In genomic region chr2:35660953-35661374, GRCm38 (mm10) we compare ENCODE assay signal across 8 mouse cellular contexts.
DNase-seq lines count a peak whose midpoint lies in the region; ATAC-seq lines count a peak whose summit lies in the region.

No protein-coding gene starts in this region.

- no peak for ATAC-seq in CD4-positive, CD25-positive, alpha-beta regulatory T cell, adult 4 months
- peak; percentile 83 for ATAC-seq in heart, embryonic 12.5 days (ENCODE audit: insufficient number of reproducible peaks, low FRiP score)
- ATAC-seq in liver, embryonic 15.5 days (ENCODE audit: insufficient read depth) = peak; percentile 45; the same call in 1 of the 2 replicates
- peak; percentile 67 for ATAC-seq in neural tube, embryonic 12.5 days (ENCODE audit: low FRiP score, low read depth)

- H3K4me3 ChIP-seq in heart, embryonic 12.5 days = peak overlapping the region; percentile 81
- H3K4me3 ChIP-seq in liver, embryonic 15.5 days (replicated peaks) = peak overlapping the region; percentile 55
- peak overlapping the region; percentile 87 for H3K4me3 ChIP-seq in neural tube, embryonic 12.5 days

- 14% methylated on average over 37 of the region's 47 CpGs for WGBS in heart, embryonic 12.5 days
- WGBS in liver, embryonic 15.5 days (ENCODE audit: insufficient replicate concordance) = 2% methylated on average over 37 of the region's 47 CpGs
- 1% methylated on average over 21 of the region's 47 CpGs for WGBS in neural tube, embryonic 12.5 days

- peaks cover 80% of the 10 kb centered on the region for H3K4me1 ChIP-seq in heart, embryonic 12.5 days (replicated peaks)
- H3K4me1 ChIP-seq in liver, embryonic 15.5 days (replicated peaks) = peaks cover 14% of the 10 kb centered on the region
- H3K4me1 ChIP-seq in neural tube, embryonic 12.5 days = peaks cover 44% of the 10 kb centered on the region

- H3K9ac ChIP-seq in heart, embryonic 12.5 days = peak overlapping the region; percentile 85
- no peak overlapping the region for H3K9ac ChIP-seq in liver, embryonic 15.5 days
- peak overlapping the region; percentile 41; the same call in 1 of the 2 replicates for H3K9ac ChIP-seq in neural tube, embryonic 12.5 days

- H3K27me3 ChIP-seq in heart, embryonic 12.5 days (replicated peaks) = no peaks in the 10 kb centered on the region
- H3K27me3 ChIP-seq in liver, embryonic 15.5 days = peaks cover 56% of the 10 kb centered on the region
- H3K27me3 ChIP-seq in neural tube, embryonic 12.5 days (replicated peaks) = no peaks in the 10 kb centered on the region

- peak; percentile 63 for DNase-seq in CD4-positive, CD25-positive, alpha-beta regulatory T cell, adult 2 months (ENCODE audit: low read depth, low spot score)
- DNase-seq in embryo, embryonic 9.5 days (ENCODE audit: extremely low spot score) = peak; percentile 90
- peak; percentile 94 for DNase-seq in kidney, postnatal 10 days
- DNase-seq in thymus, adult 18-20 months = peak; percentile 31 to 49

- H3K9me3 ChIP-seq in heart, embryonic 12.5 days (replicated peaks) = no peaks in the 10 kb centered on the region
- no peaks in the 10 kb centered on the region for H3K9me3 ChIP-seq in liver, embryonic 15.5 days (replicated peaks)
- H3K9me3 ChIP-seq in neural tube, embryonic 12.5 days = no peaks in the 10 kb centered on the region

- peak overlapping the region; percentile 99 for H3K4me2 ChIP-seq in heart, embryonic 12.5 days
- peak overlapping the region; percentile 73 for H3K4me2 ChIP-seq in liver, embryonic 15.5 days
- H3K4me2 ChIP-seq in neural tube, embryonic 12.5 days (replicated peaks) = peak overlapping the region; percentile 88

- H3K36me3 ChIP-seq in heart, embryonic 12.5 days = peaks cover 6% of the 10 kb centered on the region; the same call in 1 of the 2 replicates
- no peaks in the 10 kb centered on the region for H3K36me3 ChIP-seq in liver, embryonic 15.5 days (replicated peaks)
- no peaks in the 10 kb centered on the region for H3K36me3 ChIP-seq in neural tube, embryonic 12.5 days

- H3K27ac ChIP-seq in heart, embryonic 12.5 days (ENCODE audit: poor library complexity, severe bottlenecking) = peak overlapping the region; percentile 20; the same call in 1 of the 2 replicates
- no peak overlapping the region for H3K27ac ChIP-seq in liver, embryonic 15.5 days (replicated peaks)
- H3K27ac ChIP-seq in neural tube, embryonic 12.5 days = no peak overlapping the region

Comparison
In these comparisons a context has a peak if more than half of its experiments do, and no peak if none do; other contexts are left out.
1. DNase-seq: peak in every context shown above with its lines; median percentile 94 in kidney, postnatal 10 days; 90 in embryo, embryonic 9.5 days; 63 in CD4-positive, CD25-positive, alpha-beta regulatory T cell, adult 2 months; 40 in thymus, adult 18-20 months.